Mouse (Mus musculus) adrenal gland, adult 8-10 months (tissue): ENCODE data around the gene Mmp15. TPM values are rescaled to one million over a fixed set of nuclear protein-coding genes. Genes with fewer than 3 reads are reported as not detected.
"Not testable (repeated sequence)": the region's sequence is repeated elsewhere in the genome, so short reads cannot be mapped to it uniquely, and the experiment has no call there.

Source experiments
- DNase-seq: peaks from one replicate; pipeline ENCODE4 v3.0.0; 2022
- total RNA-seq, 4 experiments: library from RNA; stranded (reverse); gene quantifications; 2 replicates each; pipeline ENCODE4 v1.2.4; 2022

Gene Mmp15
- total RNA-seq, 4 experiments from 2014 or later: 3.8 to 7.0 (median 4.5) TPM

GRCm38 (mm10) chr8:95377101-95377500 lies 25.0 kb downstream of the Mmp15 start:
- no peak for DNase-seq

- DNase-seq: no peak
Observed at GRCm38 (mm10) chr8:95377863-95378291, 25.8 kb downstream of the Mmp15 start.

DNA sequence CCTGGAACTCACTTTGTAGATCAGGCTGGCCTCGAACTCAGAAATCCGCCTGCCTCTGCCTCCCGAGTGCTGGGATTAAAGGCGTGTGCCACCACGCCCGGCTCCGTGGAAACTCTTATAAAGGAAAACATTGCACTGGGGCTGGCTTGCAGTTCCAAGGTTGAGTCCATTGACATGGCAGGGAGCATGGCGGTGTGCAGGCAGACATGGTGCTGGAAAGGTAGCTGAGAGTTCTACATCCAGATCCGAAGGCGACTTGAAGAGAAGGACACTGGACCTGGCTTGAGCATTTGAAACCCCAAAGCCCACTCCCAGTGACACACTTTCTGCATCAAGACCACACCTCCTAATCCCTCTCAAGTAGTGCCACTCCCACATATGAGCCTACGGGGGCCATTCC lies 26.9 kb downstream of the Mmp15 start:
- DNase-seq: not testable (repeated sequence)

GRCm38 (mm10) chr8:95380953-95381352 lies 28.9 kb downstream of the Mmp15 start:
- DNase-seq: no peak

GRCm38 (mm10) chr8:95381595-95381994 lies 29.5 kb downstream of the Mmp15 start:
- no peak for DNase-seq

- DNase-seq: no peak
Observed at GRCm38 (mm10) chr8:95384501-95384900, 32.4 kb downstream of the Mmp15 start.

DNA sequence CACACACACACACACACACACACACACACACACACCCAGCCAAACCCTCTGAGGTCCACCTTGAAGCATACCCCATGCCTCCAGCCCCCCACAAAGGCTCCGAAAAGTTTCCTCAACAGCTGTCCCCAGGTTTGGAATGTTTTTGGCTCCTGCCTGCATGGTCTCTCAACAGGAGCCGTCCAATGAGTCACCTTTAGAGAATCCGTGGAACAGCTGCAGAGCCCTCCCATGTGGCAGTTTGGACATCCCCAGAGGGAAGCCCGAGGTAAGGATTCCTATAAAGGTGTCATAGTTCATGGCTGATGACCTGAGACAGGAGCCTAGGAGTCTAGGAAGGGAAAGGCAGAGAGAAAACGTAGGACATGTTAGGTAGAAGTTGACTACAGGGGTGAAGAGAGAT lies 34.0 kb downstream of the Mmp15 start:
- DNase-seq: no peak

DNA sequence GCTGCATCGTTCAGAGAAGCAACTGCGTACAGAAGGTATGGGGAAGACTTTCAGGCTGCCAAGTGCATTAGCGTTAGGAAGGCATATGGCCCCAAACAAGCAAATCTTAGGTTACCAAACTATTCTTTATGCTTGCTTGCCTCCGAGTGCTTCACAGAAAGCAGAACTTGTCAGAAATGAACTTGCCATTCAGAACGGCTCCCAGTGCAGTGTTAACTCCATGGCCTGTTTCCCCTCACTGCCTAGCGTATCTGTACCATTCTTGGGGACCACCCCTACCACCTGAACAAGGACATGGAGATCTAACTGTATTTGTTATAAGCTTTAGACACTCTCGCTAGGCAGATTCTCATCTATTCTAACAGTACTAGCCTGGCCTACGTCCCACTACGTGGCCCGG lies 35.2 kb downstream of the Mmp15 start:
- no peak for DNase-seq

DNA sequence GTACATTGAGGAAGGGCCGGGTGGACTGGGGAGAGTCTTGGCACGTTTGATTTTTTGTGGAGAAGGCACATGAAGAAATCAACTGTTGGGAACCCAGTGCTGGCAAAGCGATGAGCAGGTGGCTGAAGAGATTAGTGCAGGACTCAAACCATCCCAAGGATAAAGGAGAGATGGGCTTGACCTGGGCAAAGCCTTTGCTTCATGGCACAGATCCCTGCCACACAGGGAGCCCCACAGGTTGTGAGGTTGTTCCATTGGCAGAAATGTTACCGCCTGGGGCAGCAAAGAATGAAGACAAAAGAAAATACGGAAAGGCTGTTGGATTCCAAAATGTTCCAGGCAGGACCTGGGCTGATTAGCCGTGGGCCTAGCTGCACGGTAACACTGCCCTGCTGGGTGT lies 35.9 kb downstream of the Mmp15 start:
- DNase-seq: no peak

DNA sequence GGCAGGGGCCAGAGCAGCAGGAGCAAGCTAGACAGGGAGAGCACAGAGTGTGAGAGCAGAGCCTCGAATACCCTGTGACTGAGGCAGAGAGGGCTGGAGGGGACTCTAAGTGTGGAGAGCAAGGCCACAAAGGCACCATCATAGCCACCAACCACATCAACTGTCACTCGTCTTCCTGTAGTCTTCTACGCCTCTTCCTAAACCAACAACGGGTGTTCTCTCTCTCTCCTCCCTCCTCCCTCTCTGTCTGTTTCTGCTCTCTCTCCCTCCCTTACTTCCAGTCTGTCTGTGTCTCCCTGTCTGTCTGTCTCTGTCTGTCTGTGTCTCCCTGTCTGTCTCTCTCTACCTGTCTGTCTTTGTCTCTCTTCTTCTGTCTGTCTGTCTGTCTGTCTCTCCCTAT lies 38.2 kb downstream of the Mmp15 start:
- no peak for DNase-seq

GRCm38 (mm10) chr8:95391101-95391500 lies 39.0 kb downstream of the Mmp15 start:
- DNase-seq: no peak

- no peak for DNase-seq
Observed at GRCm38 (mm10) chr8:95392604-95393003, 40.5 kb downstream of the Mmp15 start.

DNA sequence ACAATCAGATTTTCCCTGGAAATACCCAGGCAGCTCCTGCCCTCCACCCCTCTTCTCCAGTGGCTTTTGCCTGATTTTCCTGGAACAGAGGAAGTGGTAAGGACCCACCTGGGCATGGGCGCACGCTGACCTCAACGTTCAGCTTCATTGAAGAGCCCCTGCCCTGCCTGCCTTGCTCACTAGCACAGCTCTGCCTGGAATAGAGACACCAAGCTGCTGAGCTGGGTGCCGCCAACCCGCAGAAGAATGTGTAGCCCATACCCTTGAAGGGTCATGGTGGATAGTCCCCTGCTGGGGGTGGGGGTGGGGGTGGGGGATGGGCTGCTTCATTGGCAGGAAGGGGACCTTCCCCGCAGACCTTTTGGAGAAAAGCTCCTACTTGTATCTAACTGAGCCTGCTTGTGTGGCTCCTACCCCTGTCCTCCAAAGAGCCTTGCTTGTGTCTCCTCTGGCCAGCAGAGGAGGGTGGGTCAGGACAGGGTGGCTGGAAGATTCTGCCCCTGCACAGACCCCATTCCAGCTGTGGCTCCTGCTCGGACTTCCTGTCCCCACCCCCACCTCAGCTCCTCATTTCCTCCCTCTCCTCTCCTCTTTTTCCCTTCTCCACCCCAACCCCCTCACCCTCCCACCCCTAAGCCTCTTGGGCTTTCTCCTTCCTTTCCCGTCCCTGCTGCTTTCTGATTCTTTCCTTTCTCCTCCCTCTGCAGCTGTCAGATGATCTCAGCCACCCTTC lies 43.3 kb downstream of the Mmp15 start:
- DNase-seq: no peak

DNA sequence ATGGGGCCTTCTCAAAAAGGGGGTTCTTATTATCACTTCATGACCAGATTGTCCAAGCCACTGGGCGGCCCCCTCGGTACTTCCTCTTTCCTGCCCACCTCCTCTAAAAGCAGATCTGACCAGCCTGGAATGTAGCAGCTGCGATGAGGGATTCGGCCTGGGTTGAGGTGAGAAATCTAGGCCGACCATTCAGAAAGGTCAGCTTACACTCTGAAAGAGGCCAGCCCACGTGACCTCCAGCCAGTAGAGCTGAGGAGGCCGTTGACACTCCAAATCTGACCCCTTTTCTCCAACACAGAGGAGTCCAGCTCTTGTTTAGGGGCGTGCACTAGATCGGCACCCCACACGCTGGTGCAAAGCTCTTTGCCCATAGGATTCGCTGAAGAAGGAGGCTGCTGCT lies 44.7 kb downstream of the Mmp15 start:
- DNase-seq: no peak

DNA sequence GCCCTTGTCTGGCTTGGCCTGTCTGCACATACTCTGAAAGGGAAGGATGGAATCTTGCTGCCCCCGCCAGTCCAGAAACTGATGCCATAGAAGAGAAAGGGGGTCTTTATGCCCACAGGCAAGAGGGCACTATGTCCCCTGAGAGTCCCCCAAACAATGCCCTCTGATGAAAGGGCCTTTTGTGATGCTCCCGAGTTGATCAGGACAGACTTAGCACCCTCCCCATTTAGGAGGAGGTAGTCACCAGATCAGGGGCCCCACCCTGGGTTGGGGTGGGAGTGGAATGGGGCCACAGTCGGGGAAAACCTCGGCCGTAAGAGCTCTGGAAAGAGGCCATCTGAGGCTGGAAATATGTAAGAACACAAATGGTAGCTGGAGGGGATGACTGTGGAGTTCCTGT lies 45.1 kb downstream of the Mmp15 start:
- no peak for DNase-seq

GRCm38 (mm10) chr8:95399131-95399530 lies 47.1 kb downstream of the Mmp15 start:
- DNase-seq: no peak

DNA sequence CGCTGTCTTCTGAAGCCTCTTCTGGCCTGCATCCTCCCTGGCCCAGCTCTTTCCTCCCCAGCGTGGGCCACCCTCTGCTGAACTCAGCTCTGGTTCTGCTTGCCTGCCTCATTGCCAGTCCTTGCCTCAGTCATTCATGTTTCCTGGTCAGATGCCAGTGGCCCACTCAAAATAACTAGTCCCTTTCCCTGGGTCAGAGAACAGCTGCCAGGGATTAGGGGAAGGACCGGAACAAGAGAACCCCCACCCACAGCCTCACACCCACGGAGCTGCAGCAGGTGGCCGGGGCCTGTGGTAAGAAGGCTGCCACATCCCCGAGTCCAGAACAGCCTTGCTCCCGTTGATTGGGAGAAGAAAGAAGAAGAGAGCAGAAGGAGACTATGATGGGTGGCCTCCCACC lies 49.0 kb downstream of the Mmp15 start:
- DNase-seq: no peak

DNA sequence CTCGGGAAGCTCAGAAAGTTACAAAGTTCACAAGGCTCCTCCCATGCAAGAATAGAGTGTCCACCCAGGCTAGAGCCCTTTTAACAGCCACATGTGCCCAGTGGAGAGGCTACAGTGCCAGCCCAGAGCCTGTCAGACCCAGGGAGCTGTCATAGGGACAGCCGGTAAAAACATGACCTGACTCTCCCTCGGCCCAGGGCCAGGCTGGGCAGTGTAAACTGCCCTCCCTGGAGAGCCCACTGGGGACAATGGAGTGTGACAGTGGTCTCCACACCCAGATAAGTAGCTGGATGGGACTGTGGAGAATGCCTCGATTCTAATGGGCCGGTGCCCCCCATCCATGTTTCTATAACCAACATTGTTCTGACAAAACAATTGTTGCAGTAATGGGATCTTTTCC lies 57.5 kb downstream of the Mmp15 start:
- DNase-seq: no peak

DNA sequence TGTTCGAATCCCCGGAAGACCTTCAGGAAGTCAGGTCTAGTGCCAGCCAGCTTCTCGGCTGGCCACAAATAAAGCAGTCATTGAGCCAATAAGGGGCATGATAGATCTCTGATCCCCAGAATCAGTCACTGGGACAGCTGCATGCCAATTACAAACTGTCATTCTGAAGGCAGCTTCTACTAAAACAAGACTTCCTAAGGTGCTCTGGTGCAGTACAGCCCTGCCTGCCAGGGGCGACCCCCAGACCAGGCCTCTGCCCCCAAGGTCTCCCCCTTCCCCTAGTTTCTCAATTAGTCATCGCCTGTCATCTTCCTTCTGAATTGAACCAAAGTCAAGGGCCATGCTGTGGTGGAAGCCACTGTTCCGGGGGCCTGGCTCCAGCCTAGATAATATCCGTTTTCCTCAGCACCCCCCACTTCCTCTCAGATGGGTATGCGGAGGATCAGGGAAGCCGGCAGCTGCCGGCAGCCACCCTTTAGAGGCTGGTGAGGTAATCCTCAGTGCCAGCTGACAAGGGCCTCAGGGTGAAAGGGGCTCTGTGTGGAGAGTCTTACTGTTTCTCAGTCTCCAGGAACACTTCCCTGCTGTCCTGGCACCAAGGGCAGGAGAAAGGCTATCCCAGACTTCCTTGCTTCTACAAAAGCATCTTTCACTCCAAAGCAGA lies 59.4 kb downstream of the Mmp15 start:
- DNase-seq: no peak

DNA sequence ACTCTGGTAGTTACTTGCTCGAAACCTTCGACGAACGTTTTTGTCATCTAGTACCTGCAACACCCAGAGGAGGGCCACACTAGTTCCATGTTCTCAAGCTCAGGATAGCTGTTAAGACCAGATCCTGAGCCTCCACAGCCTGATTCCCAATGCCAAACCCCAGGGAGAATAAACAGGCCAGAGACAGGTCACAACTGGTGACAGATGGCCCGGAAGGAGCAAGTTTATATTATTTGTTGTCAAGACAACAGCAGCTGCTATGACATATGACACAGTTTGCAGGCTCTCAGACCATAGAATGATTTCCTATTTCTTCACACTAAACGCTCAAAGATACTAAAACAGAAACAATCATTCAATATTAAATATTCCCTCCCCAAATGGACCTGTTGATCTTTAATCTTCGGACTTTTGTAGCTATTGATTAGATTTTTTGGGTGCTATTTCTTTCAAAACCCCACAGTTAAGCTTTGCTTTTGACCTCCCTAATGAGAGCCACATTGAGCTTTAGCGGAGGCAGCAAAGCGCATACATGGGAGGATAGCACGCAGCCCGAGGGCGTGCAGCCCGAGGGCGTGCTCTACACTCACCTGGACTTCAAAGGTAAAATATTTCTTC lies 70.2 kb downstream of the Mmp15 start:
- DNase-seq: no peak
